Mouse (Mus musculus) spleen, postnatal 36 days (tissue): ENCODE data around the gene Mcts1.

ENCODE experiments used
- DNase-seq, 2 experiments: peaks; one replicate each; pipeline ENCODE4 v3.0.0; 2022; ENCODE audit warnings: low spot score in 2 of 2, mixed read lengths in 1 of 2

Gene Mcts1

GRCm38 (mm10) chrX:38654681-38655080 is 54.3 kb downstream of the Mcts1 start:
- DNase-seq: no peak

- DNase-seq: no peak
Measured at GRCm38 (mm10) chrX:38656206-38656883, 56.0 kb downstream of the Mcts1 start.
